Mouse (Mus musculus) liver, embryonic 14.5 days (tissue): ENCODE results near the gene Pllp. TPM values are rescaled to one million over a fixed set of nuclear protein-coding genes. Genes with fewer than 3 reads are reported as not detected.

Source experiments
- ATAC-seq: fragments of 200-750 bp; cut with Nextera tagmentation; 2 replicates; pipeline ENCODE4 v1.8.0; 2017; ENCODE audit warnings: moderate number of reproducible peaks, mild to moderate bottlenecking, moderate library complexity; ENCODE audit not compliant: insufficient read depth
- DNase-seq, 3 experiments: peaks; one replicate each; pipeline ENCODE4 v3.0.0-alpha.2; 2012 to 2013; ENCODE audit warnings: low read depth in 3 of 3, low spot score in 3 of 3
- H3K27ac ChIP-seq: fragments of 300-500 bp; sonication (generic); 2 replicates; pipeline ENCODE4 v1.5.1; 2014; ENCODE audit warnings: moderate library complexity, mild to moderate bottlenecking, control low read depth, inconsistent platforms
- H3K27me3 ChIP-seq: fragments of 300-500 bp; sonication (generic); 2 replicates; pipeline ENCODE4 v1.6.1; 2014; ENCODE audit warnings: mild to moderate bottlenecking, low read length, moderate library complexity; ENCODE audit not compliant: control insufficient read depth, insufficient read depth
- H3K36me3 ChIP-seq: fragments of 300-500 bp; sonication (generic); replicated peaks from 2 replicates; pipeline ENCODE4 v1.6.1; 2014; ENCODE audit warnings: low read depth; ENCODE audit not compliant: control insufficient read depth, insufficient read depth
- H3K4me1 ChIP-seq, 2 experiments: fragments of 200-500 bp in 1 of 2; fragments of 300-500 bp in 1 of 2; sonication (generic) in 1 of 2; replicated peaks; 2 replicates each; pipeline ENCODE4 v1.6.1; 2012 to 2014; ENCODE audit warnings: antibody characterized with exemption in 1 of 2, inconsistent platforms in 1 of 2, low read length in 1 of 2; ENCODE audit not compliant: control insufficient read depth in 2 of 2, insufficient read depth in 2 of 2
- H3K4me2 ChIP-seq: fragments of 300-500 bp; sonication (generic); 2 replicates; pipeline ENCODE4 v1.6.1; 2014; ENCODE audit warnings: low read depth, mild to moderate bottlenecking, control low read depth, moderate library complexity
- H3K4me3 ChIP-seq, 2 experiments: fragments of 200-500 bp in 1 of 2; fragments of 300-500 bp in 1 of 2; sonication (generic) in 1 of 2; 2 replicates each; pipeline ENCODE4 v1.5.1; 2012 to 2014; ENCODE audit warnings: low read depth in 2 of 2, low read length in 2 of 2, mild to moderate bottlenecking in 2 of 2, control low read depth in 1 of 2, inconsistent platforms in 1 of 2, moderate library complexity in 1 of 2; ENCODE audit not compliant: insufficient read depth in 1 of 2
- H3K9ac ChIP-seq: fragments of 300-500 bp; sonication (generic); replicated peaks from 2 replicates; pipeline ENCODE4 v1.6.1; 2014; ENCODE audit warnings: mild to moderate bottlenecking, control low read depth, moderate library complexity
- H3K9me3 ChIP-seq: fragments of 300-500 bp; sonication (generic); 2 replicates; pipeline ENCODE4 v1.6.1; 2016; ENCODE audit warnings: low read length, mixed read lengths; ENCODE audit not compliant: control insufficient read depth
- CTCF ChIP-seq: IDR thresholded peaks from 2 replicates; pipeline ENCODE4 v1.5.1; 2016; ENCODE audit warnings: antibody characterized with exemption, low read depth, control low read depth
- EP300 ChIP-seq: IDR thresholded peaks from 2 replicates; pipeline ENCODE4 v1.6.1; 2016; ENCODE audit warnings: antibody characterized with exemption, low read depth
- WGBS: fragments of 180-500 bp; shearing (Covaris S2); extraction: QIAGEN DNeasy Blood & Tissue Kit; methylation state at CpG from one replicate; pipeline ENCODE4 v1.1.7; 2014; ENCODE audit not compliant: insufficient replicate concordance; 5-methylcytosine and 5-hydroxymethylcytosine counted together
- polyA plus RNA-seq, 2 experiments: library from polyadenylated mRNA; depleted of rRNA in 1 of 2; stranded (reverse) in 1 of 2; unstranded in 1 of 2; fragments of >200 nt; fragmentation: Nextera tagmentation in 1 of 2; extraction: Ambion mirVana in 1 of 2; gene quantifications; 2 replicates each; pipeline versions ENCODE4 v1.2.1 to v1.2.3; 2012 to 2014

Gene Pllp
- polyA plus RNA-seq, 2 experiments: 0.36 to 0.85 TPM

GRCm38 (mm10) chr8:94729301-94729700, 33.2 kb upstream of the Pllp start:
- Histone ChIP-seq H3K36me3 (no peaks in the 10 kb centered on the region), H3K9ac (peak overlapping the region; percentile 47; the same call in 1 of the 2 replicates), H3K27me3 (no peaks in the 10 kb centered on the region), H3K4me1 (peaks cover 42 to 44% of the 10 kb centered on the region in 2 experiments), H3K4me3 (no peak overlapping the region), H3K27ac (peak overlapping the region; percentile 67), H3K4me2 (peak overlapping the region; percentile 22), H3K9me3 (peaks cover 3% of the 10 kb centered on the region; the same call in 1 of the 2 replicates)
- DNase-seq (no peak), ATAC-seq (peak; percentile 38; the same call in 1 of the 2 replicates)
- 24% methylated on average over 4 of the region's 4 CpGs for WGBS
- TF ChIP-seq EP300 (peak; percentile 17; the same call in 1 of the 2 replicates), CTCF (no peak)

GRCm38 (mm10) chr8:94725998-94726397, 29.9 kb upstream of the Pllp start:
- Histone ChIP-seq H3K36me3 (no peaks in the 10 kb centered on the region), H3K4me1 (peaks cover 16 to 17% of the 10 kb centered on the region in 2 experiments), H3K9ac (no peak overlapping the region), H3K4me3 (no peak overlapping the region), H3K4me2 (no peak overlapping the region), H3K27ac (no peak overlapping the region), H3K27me3 (no peaks in the 10 kb centered on the region), H3K9me3 (no peaks in the 10 kb centered on the region)
- ATAC-seq (no peak), DNase-seq (no peak)
- TF ChIP-seq EP300: no peak
- no peak for TF ChIP-seq CTCF
- 59% methylated on average over 5 of the region's 5 CpGs for WGBS

DNA sequence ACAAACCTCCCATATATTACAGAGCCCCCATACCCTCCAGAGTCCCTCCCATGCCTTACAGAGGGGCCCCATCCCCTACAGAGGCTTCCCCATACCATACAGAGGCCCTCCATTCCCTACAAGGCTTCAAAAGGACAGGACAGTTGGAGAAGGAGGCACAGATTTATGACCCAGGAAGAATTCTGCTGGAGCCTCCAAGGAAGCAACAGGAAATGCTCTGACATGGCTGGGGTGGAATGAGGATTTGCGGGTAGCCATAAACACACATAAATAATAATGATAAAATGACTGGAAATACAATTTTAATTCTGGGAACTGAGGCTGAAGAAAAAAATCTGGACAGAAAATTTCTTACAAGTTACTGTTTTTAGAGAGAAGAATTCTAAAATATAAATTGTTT, 20.8 kb upstream of the Pllp start:
- Histone ChIP-seq H3K9ac (no peak overlapping the region), H3K4me2 (no peak overlapping the region), H3K4me1 (0 out of 4 replicates have a peak, but pooled peaks cover 0 to under 1% of the 10 kb centered on the region in 2 experiments), H3K27me3 (peaks cover 9% of the 10 kb centered on the region; the same call in 1 of the 2 replicates), H3K9me3 (no peaks in the 10 kb centered on the region), H3K36me3 (no peaks in the 10 kb centered on the region), H3K27ac (no peak overlapping the region), H3K4me3 (no peak overlapping the region)
- ATAC-seq: no peak
- 78% methylated on average over 1 of the region's 1 CpGs for WGBS
- DNase-seq: no peak
- TF ChIP-seq CTCF: no peak
- TF ChIP-seq EP300: no peak

- TF ChIP-seq CTCF: no peak
- no peak for TF ChIP-seq EP300
- H3K36me3 ChIP-seq: no peaks in the 10 kb centered on the region
- DNase-seq (no peak), ATAC-seq (no peak)
- no peak overlapping the region for H3K9ac ChIP-seq
- H3K4me2 ChIP-seq: no peak overlapping the region
- no peaks in the 10 kb centered on the region for H3K9me3 ChIP-seq
- 56% methylated on average over 3 of the region's 3 CpGs for WGBS
- peaks cover 9% of the 10 kb centered on the region; the same call in 1 of the 2 replicates for H3K27me3 ChIP-seq
- no peak overlapping the region for H3K4me3 ChIP-seq
- 0 out of 4 replicates have a peak, but pooled peaks cover 0 to 4% of the 10 kb centered on the region in 2 experiments for H3K4me1 ChIP-seq
- no peak overlapping the region for H3K27ac ChIP-seq
These were observed 19.8 kb upstream of the Pllp start for GRCm38 (mm10) chr8:94715871-94716270.

DNA sequence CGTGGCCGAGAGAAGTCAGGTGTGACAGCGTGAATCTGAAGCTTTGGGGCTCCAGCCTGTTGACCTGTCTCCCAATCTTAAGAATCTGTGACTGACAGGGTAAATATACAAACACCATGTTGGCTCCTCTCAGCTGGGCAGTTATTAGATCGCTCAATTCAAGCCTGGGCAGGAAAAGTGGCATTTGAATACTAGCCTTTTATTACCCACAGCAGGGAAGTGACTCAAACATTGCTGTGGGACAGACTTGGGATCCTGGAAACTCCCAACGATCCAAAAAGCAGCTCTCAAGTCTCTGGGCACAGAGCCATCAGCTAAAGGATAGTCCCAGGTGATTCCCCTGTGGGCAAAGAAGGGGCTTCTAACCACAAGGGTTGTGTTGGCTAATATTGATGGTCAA, 18.5 kb upstream of the Pllp start:
- 0 out of 4 replicates have a peak, but pooled peaks cover 0 to 4% of the 10 kb centered on the region in 2 experiments for H3K4me1 ChIP-seq
- WGBS: 38% methylated on average over 5 of the region's 5 CpGs
- H3K27ac ChIP-seq: no peak overlapping the region
- TF ChIP-seq CTCF (no peak), EP300 (no peak)
- no peak for DNase-seq
- H3K4me2 ChIP-seq: no peak overlapping the region
- ATAC-seq: no peak
- H3K36me3 ChIP-seq: no peaks in the 10 kb centered on the region
- no peak overlapping the region for H3K4me3 ChIP-seq
- H3K9me3 ChIP-seq: no peaks in the 10 kb centered on the region
- peaks cover 9% of the 10 kb centered on the region; the same call in 1 of the 2 replicates for H3K27me3 ChIP-seq
- H3K9ac ChIP-seq: no peak overlapping the region
